Mouse (Mus musculus) retina, postnatal 7 days (tissue): Measurements from ENCODE around the gene Dlx4.

Experiments used
- DNase-seq: peaks from one replicate; pipeline ENCODE4 v3.0.0-alpha.2; 2012; ENCODE audit warnings: low read depth, low spot score

Gene Dlx4

GRCm38 (mm10) chr11:95145851-95146403, at the start of gene Dlx4:
TSS of gene Dlx4 (minus strand) at chr11:95146263.
- no peak for DNase-seq

- no peak for DNase-seq
Measured at GRCm38 (mm10) chr11:95189863-95190262, 43.8 kb upstream of the Dlx4 start.

DNA sequence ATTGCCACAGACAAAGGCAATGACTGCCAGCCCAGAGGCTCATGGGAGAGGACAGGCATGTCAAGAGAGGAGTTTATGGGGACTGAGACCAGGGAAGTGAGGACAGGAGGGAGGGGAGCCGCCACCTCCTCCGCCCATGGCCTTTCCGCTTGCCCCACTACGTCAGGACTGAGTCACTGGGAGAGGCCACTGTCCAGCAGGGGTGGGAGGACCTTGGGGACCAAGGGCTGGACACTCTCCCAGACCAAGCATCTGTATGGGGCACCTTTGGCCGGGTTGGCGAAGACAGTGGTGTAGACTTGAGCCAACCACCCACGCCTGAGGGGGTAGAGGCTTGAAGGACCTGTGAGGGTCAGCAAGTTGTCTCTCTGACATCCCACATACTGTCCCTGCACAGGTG, 40.8 kb upstream of the Dlx4 start:
- no peak for DNase-seq

- no peak for DNase-seq
Measured at GRCm38 (mm10) chr11:95185700-95186099, 39.6 kb upstream of the Dlx4 start.

DNA sequence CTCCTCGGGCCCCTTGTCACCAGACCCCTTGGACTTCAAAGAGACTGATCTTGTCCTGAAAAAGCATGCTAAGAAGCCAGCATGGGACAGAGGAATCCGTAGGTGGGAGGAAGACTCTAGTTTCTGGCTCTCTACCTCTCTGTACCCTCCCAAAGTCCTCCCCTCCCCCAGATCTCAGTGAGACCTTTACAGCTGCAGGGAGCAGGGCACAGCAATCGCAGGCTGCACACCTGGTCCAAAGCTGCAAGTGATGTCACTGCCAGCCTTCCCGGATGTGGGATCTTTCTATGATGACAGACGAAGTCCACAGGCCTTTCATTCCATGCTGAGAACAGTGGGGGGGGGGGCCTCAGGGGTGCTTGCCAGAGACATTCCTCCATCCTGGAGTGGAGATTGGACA, 38.5 kb upstream of the Dlx4 start:
- no peak for DNase-seq

- no peak for DNase-seq
Measured at GRCm38 (mm10) chr11:95179311-95179710, 33.2 kb upstream of the Dlx4 start.

GRCm38 (mm10) chr11:95165857-95166256, 19.8 kb upstream of the Dlx4 start:
- no peak for DNase-seq

GRCm38 (mm10) chr11:95161708-95162107, 15.6 kb upstream of the Dlx4 start:
- no peak for DNase-seq

DNA sequence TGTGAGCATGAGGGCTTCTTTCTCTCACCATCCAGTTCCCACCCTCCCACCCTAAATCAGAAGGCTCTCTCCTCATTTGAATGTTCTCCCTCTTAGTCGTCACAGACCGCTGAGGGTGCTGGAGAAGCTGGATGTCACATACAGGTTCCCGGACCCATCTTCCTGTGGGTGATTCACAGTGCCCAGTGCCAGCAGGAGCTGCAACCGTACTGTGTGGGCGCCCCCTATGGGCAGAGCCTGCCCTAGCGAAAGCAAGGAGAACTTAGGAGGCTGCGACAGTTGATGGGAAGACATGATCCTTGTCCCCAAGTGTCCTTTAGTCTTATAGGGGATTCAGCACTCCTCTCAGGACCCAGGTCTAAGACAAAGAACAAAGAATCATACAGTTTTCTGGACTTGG, 14.6 kb upstream of the Dlx4 start:
- no peak for DNase-seq

DNA sequence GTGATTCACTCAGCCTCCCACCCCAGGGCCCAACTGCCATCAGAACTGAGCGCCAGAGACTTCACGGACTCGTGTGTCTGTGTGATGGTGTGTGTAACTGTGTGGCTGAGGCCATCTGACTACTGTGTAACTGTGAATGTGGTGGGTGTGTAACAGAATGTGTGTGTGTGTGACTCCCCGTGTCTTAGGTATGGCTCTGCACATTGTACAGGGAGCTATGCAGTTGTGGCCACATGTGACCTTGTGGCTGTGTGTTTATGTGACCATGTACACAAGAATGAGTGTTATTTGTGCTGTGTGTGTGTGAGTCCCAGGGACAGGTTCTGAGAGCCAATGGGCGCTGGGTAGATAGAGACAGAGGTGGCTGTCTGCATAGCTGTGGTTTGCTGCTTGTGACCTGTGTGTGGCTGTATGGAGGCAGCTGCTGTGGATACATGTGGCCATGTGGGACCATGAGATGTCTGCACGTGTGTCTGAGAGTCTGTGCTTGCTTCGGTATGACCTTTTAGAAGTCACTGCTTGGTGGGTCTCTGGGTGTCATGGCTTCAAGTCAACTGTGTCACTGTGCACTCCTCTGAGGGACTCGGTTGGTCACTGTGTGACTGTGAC, 13.8 kb upstream of the Dlx4 start:
- no peak for DNase-seq

- DNase-seq, result no peak
Measured at GRCm38 (mm10) chr11:95157872-95158271, 11.8 kb upstream of the Dlx4 start.

- DNase-seq, result no peak
Measured at GRCm38 (mm10) chr11:95157356-95157755, 11.3 kb upstream of the Dlx4 start.

DNA sequence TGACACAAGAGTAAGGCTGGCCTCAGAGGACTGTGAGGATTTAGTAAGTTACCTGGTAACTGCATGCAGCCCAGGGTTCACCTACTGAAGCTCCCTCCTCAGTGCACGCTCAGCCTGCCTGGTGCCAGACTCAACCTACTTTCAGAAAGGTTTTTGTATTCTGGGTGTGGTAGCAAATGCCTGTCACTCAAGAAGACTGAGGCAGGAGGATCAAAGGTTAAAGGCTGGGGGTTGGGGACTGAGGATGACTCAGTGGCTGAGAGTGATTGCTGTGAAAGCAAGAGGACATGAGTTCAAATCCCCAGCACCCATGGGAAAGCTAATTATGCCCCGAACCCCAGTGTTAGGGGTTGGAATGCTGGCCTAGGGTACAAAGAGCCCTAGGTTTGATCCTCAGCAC, 9.4 kb upstream of the Dlx4 start:
- no peak for DNase-seq

GRCm38 (mm10) chr11:95153681-95154080, 7.6 kb upstream of the Dlx4 start:
- DNase-seq, result no peak

DNA sequence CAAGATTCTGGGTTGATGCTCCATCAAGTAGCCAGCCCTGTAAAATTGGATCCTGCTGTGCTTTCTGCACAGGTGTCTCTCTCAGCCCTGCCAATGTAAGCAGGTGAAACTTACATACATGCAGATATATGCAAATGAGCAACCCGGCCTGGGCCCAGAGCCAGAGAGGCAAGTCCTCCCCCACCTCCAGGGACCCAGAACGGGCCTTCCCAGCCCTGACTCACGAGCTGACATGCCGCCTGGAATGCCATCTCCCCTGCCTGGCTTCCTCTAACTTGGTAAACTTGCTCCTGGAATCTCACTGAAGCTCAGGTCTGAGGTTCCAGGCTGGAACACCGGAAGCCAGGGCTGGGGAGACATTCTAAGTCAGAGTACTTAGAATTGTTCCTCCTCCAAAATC, 7.1 kb upstream of the Dlx4 start:
- no peak for DNase-seq

GRCm38 (mm10) chr11:95150269-95151049, 4.4 kb upstream of the Dlx4 start:
- DNase-seq, result no peak

DNA sequence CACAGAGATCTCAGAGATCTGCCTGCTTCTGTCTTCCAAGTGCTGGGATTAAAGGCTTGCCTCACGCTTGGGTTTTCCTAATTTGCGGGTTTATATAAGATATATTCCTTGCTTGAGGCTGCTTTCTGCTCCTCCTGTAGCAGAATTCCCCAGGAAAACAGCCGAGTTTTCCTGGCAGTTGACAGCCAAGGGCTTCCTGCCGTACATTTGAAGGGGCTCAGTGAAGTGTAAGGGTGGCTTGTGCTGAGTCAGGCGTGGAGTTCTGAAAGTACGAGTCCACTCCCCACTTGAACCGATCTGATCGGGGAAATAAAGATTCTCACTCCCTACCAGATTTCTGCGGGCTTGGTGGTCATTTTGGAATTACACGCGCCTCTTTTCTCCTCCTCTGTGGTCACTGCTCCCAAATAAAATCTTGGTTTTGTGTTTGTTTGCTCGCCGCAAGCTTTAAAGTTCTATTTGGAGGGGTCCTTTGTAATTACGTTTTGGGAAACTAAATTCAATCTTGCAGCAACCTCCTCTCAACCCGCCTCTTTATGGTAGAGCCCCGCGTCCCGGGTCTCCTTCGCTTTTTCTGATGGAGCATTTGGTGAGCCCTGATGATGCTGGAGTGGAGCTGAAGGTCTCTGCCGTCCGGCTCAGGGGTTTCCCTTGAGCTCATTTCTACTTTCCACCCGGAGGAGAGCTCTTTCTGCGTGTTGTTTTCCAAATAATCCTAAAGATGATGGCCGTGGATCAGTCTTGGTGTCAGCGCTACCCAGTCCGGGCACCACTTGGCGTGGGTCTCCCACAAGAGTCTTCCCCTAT, 3.6 kb upstream of the Dlx4 start:
- no peak for DNase-seq

DNA sequence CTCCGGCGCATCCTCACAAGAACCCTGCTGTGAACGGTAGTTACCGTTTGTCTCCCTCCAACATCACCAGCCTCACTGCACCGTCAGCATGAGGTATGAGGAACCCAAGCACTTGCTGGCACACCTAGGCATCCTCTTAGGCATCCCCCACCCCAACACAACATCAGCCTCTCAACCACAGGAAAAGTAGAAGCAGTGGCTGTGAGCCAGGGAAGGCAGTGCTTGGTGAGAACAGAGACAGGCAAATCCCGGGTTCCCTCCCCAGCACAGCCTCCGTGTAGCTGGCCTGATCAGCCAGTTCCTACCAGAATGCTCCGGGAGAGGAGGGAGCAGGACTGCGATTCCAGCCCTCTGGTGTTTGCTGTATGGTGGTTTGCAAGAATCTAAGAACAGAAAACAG, 2.7 kb upstream of the Dlx4 start:
- no peak for DNase-seq

DNA sequence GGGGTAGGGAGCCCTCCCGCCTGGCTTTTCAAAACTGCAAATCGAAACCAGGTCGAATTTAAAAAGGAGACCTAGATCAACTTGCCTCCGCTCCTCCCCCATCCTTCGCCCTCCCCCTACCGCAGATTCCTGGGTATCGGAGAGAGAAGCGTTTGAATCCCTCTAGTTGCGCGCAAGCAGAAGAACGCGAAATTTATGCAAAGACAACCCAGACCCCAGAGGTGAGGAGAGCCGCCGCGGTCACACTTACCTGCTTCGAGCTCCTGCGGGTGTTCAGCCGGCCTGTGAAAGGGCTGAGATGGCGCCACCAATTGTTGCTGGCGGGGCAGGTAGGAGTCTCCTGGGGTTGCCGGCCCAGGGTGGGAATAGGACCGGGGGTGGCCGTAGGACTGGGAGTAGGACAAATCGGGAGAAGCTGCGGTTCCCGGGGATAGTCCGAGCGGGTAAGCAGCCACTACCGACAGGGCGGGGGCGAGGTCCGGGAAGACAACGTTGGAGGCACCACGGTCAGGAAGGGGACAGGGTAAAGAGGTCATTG, 1.0 kb downstream of the Dlx4 start:
- no peak for DNase-seq

GRCm38 (mm10) chr11:95144091-95144945, 1.7 kb downstream of the Dlx4 start:
- no peak for DNase-seq

- DNase-seq, result no peak
Measured at GRCm38 (mm10) chr11:95143663-95144062, 2.4 kb downstream of the Dlx4 start.
